Mouse (Mus musculus) spleen, adult 2 months (tissue): ENCODE measurements around the gene Nuak1. TPM values are rescaled to one million over a fixed set of nuclear protein-coding genes. Genes with fewer than 3 reads are reported as not detected.

Source experiments
- DNase-seq, 2 experiments: peaks; one replicate each; pipeline versions ENCODE4 v3.0.0 to v3.0.0-alpha.2; 2012 to 2021; ENCODE audit warnings: low spot score in 2 of 2, low read depth in 1 of 2
- H3K27ac ChIP-seq: fragments of 200-500 bp; 2 replicates; pipeline ENCODE4 v1.5.1; 2012; ENCODE audit warnings: low read length, inconsistent platforms; ENCODE audit not compliant: insufficient read depth
- H3K27me3 ChIP-seq: fragments of 200-500 bp; 2 replicates; pipeline ENCODE4 v1.6.1; 2012; ENCODE audit warnings: mild to moderate bottlenecking, moderate library complexity, low read length, inconsistent platforms; ENCODE audit not compliant: control insufficient read depth, insufficient read depth
- H3K36me3 ChIP-seq: fragments of 200-500 bp; 2 replicates; pipeline ENCODE4 v1.6.1; 2012; ENCODE audit warnings: mild to moderate bottlenecking, low read length, inconsistent platforms; ENCODE audit not compliant: control insufficient read depth, insufficient read depth
- H3K4me1 ChIP-seq: fragments of 200-500 bp; 2 replicates; pipeline ENCODE4 v1.6.1; 2011; ENCODE audit warnings: inconsistent platforms; ENCODE audit not compliant: control insufficient read depth, insufficient read depth, insufficient read length
- H3K4me3 ChIP-seq: fragments of 200-500 bp; 2 replicates; pipeline ENCODE4 v1.5.1; 2011; ENCODE audit warnings: mild to moderate bottlenecking, inconsistent platforms; ENCODE audit not compliant: insufficient read depth, insufficient read length; ENCODE audit errors: extremely low read depth
- CTCF ChIP-seq: fragments of 200-500 bp; IDR thresholded peaks from 2 replicates; pipeline ENCODE4 v1.5.1; 2011; ENCODE audit warnings: mild to moderate bottlenecking, inconsistent platforms; ENCODE audit not compliant: insufficient read depth, insufficient read length, insufficient replicate concordance; ENCODE audit errors: extremely low read depth
- POLR2A ChIP-seq: fragments of 200-500 bp; IDR thresholded peaks from 2 replicates; pipeline ENCODE4 v1.6.1; 2011; ENCODE audit warnings: low read depth, low read length, inconsistent platforms
- WGBS: fragments of 180-500 bp; shearing (Covaris S2); methylation state at CpG from one replicate; pipeline ENCODE4 v1.1.7; 2018; 5-methylcytosine and 5-hydroxymethylcytosine counted together
- polyA plus RNA-seq: library from polyadenylated mRNA; depleted of rRNA; stranded (reverse); fragments of >200 nt; gene quantifications from 2 replicates; pipeline ENCODE4 v1.2.3, GENCODE M21; 2012

Nuak1 gene
- polyA plus RNA-seq, 1 experiment: 7.0 TPM

GRCm38 (mm10) chr10:84481327-84481671 is 40.9 kb upstream of the Nuak1 start:
- TF ChIP-seq CTCF (no peak), POLR2A (no peak)
- Histone ChIP-seq H3K27me3 (no peaks in the 10 kb centered on the region), H3K36me3 (no peaks in the 10 kb centered on the region), H3K4me3 (no peak overlapping the region), H3K27ac (no peak overlapping the region), H3K4me1 (peaks cover 7% of the 10 kb centered on the region)
- DNase-seq: no peak
- 59% methylated on average over 5 of the region's 5 CpGs for WGBS

GRCm38 (mm10) chr10:84480667-84481326 is 40.4 kb upstream of the Nuak1 start:
- 45% methylated on average over 8 of the region's 8 CpGs for WGBS
- DNase-seq: no peak
- no peak for TF ChIP-seq CTCF
- TF ChIP-seq POLR2A: no peak
- no peaks in the 10 kb centered on the region for H3K36me3 ChIP-seq
- H3K4me3 ChIP-seq: no peak overlapping the region
- peaks cover 7% of the 10 kb centered on the region for H3K4me1 ChIP-seq
- H3K27ac ChIP-seq: no peak overlapping the region
- H3K27me3 ChIP-seq: no peaks in the 10 kb centered on the region

GRCm38 (mm10) chr10:84480146-84480545 is 39.7 kb upstream of the Nuak1 start:
- H3K27me3 ChIP-seq: no peaks in the 10 kb centered on the region
- WGBS: 30% methylated on average over 4 of the region's 4 CpGs
- no peaks in the 10 kb centered on the region for H3K36me3 ChIP-seq
- no peak overlapping the region for H3K27ac ChIP-seq
- H3K4me3 ChIP-seq: no peak overlapping the region
- no peak for DNase-seq
- TF ChIP-seq POLR2A: no peak
- TF ChIP-seq CTCF: no peak
- peaks cover 7% of the 10 kb centered on the region for H3K4me1 ChIP-seq

GRCm38 (mm10) chr10:84477613-84478076 is 37.2 kb upstream of the Nuak1 start:
- H3K27ac ChIP-seq: no peak overlapping the region
- no peaks in the 10 kb centered on the region for H3K27me3 ChIP-seq
- WGBS: 76% methylated on average over 3 of the region's 3 CpGs
- H3K36me3 ChIP-seq: no peaks in the 10 kb centered on the region
- no peak overlapping the region for H3K4me3 ChIP-seq
- TF ChIP-seq CTCF (no peak), POLR2A (no peak)
- no peak for DNase-seq
- peaks cover 7% of the 10 kb centered on the region for H3K4me1 ChIP-seq

GRCm38 (mm10) chr10:84477045-84477612 is 36.7 kb upstream of the Nuak1 start:
- DNase-seq: no peak
- TF ChIP-seq POLR2A (no peak), CTCF (no peak)
- H3K27ac ChIP-seq: no peak overlapping the region
- H3K27me3 ChIP-seq: no peaks in the 10 kb centered on the region
- peaks cover 7% of the 10 kb centered on the region for H3K4me1 ChIP-seq
- no peaks in the 10 kb centered on the region for H3K36me3 ChIP-seq
- 92% methylated on average over 4 of the region's 4 CpGs for WGBS
- no peak overlapping the region for H3K4me3 ChIP-seq

- H3K27me3 ChIP-seq: no peaks in the 10 kb centered on the region
- TF ChIP-seq CTCF: no peak
- no peak for TF ChIP-seq POLR2A
- H3K27ac ChIP-seq: no peak overlapping the region
- H3K36me3 ChIP-seq: no peaks in the 10 kb centered on the region
- WGBS: 76% methylated on average over 6 of the region's 6 CpGs
- H3K4me3 ChIP-seq: no peak overlapping the region
- no peaks in the 10 kb centered on the region for H3K4me1 ChIP-seq
- DNase-seq: no peak
Observed at GRCm38 (mm10) chr10:84467555-84468164, 27.3 kb upstream of the Nuak1 start.

GRCm38 (mm10) chr10:84465511-84465910 is 25.1 kb upstream of the Nuak1 start:
- Histone ChIP-seq H3K27me3 (no peaks in the 10 kb centered on the region), H3K4me3 (no peak overlapping the region), H3K27ac (no peak overlapping the region), H3K36me3 (no peaks in the 10 kb centered on the region), H3K4me1 (no peaks in the 10 kb centered on the region)
- WGBS: 80% methylated on average over 4 of the region's 4 CpGs
- TF ChIP-seq POLR2A (no peak), CTCF (no peak)
- no peak for DNase-seq
